Mouse (Mus musculus): ENCODE measurements around the gene BC053393.
"Not testable (repeated sequence)": the region's sequence is repeated elsewhere in the genome, so short reads cannot be mapped to it uniquely, and the experiment has no call there.

Gene BC053393

DNA sequence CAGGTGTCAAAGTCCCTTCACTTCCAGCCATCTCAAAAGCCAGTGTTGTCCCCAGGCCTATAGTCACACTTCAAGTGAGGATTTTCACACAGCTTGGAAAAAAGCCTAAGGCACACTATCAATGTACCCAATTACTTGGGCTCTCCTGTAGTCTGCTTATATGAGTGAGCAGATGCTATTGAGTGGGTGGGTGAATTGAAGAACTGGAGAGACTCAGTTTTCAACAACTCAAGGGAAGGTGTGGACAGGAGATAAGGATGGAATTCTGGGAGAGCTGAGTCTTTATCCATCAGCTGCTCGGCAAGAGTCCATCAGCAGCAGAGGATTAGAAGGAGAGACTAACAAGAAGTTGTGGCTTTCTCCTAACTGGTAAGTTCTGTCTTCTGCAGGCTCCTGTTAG, at the start of gene BC053393:
TSS of gene BC053393 (plus strand) at position 210 of the 400 bp plus-strand sequence.
- no peak for DNase-seq (ENCODE audit: low spot score in 2 of 2)

DNA sequence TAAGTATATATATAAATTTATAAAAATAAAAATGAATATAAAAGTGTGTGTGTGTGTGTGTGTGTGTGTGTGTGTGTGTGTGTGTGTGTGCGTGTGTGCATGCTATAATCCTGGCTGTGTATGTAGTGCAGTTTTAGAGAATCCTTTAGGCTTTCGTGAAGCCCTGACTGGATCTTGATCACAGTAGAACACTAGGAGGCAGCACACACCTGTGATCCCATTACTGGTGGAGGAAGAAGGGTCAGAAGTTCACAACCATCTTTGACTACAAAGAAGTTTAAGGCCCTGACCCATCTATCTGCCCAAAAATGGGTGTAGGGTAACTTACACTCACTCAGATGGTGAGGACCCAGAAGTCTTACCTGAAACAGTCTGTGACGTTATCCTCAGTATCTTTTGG, 48.6 kb upstream of the BC053393 start:
- no peak for DNase-seq (ENCODE audit: low spot score in 2 of 2)

DNA sequence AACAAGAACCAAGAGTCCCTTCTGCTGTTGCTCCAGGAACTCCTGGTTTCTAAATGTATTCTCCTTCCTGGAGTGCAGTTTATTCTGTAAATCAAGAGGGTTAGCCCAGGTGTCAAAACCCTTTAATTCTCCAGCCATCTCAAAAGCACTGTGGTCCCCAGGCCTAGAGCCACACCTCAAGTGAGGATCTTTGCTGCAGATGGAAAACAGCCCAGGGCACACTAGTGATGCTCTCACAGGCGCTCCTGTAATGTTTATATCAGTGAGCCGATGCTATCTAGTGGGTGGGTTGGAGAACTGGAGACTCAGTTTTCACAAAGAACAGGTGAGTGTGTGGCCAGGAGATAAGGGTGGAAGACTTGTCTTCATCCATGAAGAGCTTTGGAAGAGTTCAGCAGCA, 47.4 kb upstream of the BC053393 start, which contains the start of gene Gm12169:
TSS of gene Gm12169 (plus strand) at position 301 of the 400 bp plus-strand sequence.
- DNase-seq (ENCODE audit: low spot score in 2 of 2), result no peak

DNA sequence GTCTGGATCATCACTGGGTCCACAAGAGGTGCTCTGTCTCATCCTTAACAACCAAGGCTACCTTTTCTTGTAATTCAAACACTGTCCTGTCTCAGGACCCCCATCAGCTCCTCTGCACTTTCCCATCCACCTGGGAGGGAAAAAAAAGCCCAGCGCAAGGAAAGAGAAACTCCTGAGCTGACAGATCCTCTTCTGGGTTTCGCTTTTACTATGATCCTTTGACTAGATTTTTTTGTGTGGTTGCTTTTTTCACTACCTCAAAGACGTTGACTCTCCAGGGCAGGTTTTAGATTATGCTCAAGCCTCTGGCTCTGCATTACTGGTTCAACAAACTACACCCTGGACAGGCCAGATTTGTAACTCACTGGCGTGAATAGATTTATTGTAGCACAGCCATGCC, 41.2 kb upstream of the BC053393 start:
- DNase-seq (ENCODE audit: low spot score in 2 of 2), result no peak

DNA sequence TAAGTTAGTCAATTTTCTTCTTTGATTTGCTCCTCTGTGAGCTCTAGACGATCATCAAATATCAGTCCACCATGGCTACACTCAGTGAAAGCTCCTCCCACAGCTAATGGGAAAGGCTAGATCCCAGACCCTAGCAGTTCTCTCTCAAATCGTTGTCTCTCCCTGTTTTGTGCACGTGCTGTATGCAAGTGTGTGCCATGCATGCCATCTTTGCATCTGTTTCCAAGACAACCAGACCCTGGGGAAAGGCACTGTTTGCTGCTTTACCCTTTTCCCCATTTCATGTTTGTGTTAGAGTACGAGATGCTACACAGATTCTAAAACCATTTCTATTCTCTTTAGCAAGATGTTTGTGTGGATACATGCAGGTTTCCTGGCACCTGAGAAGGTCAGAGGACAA, 34.4 kb upstream of the BC053393 start:
- DNase-seq (ENCODE audit: low spot score in 2 of 2), result no peak

DNA sequence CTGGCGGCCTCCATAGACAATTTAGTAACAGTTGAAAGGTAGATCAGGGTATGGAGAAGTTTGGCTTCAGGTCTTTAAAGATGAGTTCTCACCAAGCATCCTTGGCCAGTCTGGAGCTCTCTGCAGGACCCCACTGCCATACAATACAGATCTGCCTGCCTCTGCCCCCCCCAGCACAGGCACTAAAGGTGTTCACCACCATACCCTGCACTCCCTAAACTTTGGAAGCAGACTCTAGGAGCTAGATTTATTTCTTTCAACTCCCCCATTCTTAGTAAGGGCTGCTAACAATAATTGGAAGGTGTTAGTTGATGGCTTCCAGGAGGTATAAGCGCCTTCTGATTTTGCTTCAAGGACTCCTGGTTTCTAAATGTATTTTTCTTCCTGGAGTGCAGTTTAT, 27.8 kb upstream of the BC053393 start:
- DNase-seq (ENCODE audit: low spot score in 2 of 2), result no peak

DNA sequence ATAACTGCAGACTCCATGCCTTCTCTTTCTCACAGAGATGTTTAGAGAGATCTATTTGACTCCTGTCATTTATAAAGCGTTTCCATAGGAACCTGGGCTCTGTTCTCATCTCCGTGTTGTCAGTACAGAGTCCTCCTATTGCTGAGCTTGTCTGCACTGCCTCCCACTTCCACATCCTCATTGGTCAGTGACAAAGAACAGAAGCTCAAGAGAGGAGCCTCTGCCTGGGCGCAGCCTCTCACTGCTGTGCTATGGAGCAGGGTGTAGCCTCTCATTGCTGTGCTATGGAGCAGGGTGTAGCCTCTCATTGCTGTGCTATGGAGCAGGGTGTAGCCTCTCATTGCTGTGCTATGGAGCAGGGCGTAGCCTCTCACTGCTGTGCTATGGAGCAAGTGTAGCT, 21.6 kb upstream of the BC053393 start:
- DNase-seq (ENCODE audit: low spot score in 2 of 2), result no peak

DNA sequence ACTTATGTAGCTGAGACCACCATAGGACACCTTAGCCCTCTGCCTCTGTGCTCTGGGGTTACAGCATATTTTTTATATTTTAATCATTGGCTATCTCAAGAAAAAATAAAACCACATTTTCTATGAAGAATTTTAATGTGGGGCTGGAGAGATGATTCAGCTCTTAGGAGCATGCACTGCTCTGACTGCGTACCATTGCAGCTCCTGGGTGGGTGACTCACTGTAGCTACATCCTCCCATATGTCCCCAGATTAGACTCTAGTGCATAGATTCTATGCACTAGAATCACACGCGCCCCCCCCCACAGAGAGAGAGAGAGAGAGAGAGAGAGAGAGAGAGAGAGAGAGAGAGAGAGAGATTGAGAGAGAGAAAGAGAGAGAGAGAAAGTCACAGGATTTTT, 18.6 kb upstream of the BC053393 start:
- DNase-seq (ENCODE audit: low spot score in 2 of 2), result no peak

DNA sequence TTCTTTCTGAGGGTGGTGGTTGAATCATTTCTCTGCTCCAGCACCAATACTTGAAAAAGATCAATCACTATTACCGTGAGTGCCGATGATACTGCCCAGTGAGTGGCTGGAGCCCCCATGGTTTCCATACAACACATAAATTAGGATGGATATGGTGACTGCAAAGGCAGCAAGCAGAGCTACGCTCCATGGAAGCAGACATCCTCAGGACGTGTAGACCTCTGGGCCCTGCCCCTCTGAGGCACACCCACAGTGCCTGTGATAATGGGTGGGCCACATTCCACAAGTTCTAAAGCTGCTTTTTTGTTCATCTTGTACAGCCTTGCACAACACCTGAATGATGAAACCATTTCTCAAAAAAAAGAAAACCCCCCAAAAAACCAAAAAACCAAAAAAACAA, 10.2 kb upstream of the BC053393 start:
- DNase-seq (ENCODE audit: low spot score in 2 of 2), result no peak

DNA sequence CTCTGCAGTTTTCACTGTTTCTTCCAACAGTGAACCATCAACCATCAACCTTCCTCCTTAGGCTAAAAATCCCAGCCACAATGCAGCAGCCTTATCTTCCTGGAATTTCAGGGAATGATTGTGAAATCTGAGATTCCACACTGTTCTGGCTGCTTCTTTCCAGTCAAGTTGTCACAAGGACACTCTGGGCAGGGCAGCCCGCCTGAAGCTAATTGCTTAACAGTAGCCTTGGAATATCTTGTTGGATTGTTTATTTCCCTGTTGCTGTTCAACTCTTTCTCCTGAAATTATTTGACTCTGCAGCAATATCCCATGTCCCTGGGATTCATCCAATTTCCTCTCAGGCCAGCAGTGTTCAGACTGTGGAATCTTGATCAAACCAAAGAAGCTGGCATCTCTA, 6.7 kb upstream of the BC053393 start:
- DNase-seq (ENCODE audit: low spot score in 2 of 2), result no peak

DNA sequence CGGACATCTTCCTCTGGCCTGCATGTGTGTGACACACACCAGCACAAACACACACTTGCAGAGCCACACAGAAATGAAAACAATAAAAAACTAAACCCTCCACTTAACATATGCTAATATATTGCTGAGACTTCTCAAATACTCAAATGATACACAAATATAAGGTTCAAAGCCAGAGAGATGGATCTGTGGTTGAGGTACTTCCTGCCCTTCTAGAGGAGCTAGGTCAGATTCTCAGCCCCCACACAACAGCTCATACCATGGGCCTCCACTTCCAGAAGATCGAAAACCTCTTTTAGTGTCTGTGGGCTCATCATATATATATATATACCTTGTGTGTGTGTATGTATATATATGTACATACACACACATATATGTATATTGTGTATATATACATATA, 5.4 kb upstream of the BC053393 start:
- DNase-seq (ENCODE audit: low spot score in 2 of 2), result no peak

DNA sequence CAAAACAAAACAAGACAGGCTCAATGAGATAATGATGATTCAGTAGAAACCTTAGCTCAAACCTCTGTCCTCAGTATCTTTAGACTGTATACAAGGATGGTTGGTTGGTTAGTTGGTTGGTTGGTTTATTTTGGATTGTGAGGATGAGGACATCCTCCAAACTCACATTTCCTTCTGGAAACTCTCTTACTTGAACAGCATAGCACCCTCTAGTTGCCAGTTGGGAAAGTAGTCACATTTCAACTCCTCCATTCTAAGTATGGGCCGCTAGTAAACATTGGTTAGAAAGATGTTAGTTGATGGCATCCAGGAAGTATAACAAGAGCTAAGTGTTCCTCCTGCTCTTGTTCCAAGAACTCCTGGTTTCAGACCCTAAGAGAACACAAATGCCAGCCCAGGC, 2.2 kb upstream of the BC053393 start:
- no peak for DNase-seq (ENCODE audit: low spot score in 2 of 2)

DNA sequence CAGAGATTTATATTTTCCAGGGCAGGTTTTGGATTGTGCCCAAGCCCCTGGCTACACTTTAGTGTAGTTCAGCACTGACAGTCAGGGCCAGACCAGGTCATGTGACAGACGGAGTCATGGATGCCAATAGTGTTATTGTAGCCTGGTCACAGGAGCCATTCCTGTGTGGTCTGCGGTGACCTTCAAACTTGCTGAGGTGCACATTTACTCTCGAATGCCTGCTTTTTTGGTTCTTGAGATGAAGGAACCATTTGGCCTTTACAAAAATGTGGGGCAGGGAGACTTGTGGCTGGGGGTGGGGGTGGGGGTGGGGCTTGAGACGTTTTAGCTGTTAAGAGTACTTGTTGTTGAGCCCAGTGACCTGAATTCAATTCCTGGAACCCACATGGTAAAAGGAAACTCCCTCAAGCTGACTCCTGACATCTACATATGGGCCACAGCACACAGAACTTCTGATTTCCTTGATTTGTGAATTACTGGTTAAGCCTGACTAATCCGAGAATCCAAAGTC, 7.5 kb downstream of the BC053393 start:
- no peak for DNase-seq (ENCODE audit: low spot score in 2 of 2)

DNA sequence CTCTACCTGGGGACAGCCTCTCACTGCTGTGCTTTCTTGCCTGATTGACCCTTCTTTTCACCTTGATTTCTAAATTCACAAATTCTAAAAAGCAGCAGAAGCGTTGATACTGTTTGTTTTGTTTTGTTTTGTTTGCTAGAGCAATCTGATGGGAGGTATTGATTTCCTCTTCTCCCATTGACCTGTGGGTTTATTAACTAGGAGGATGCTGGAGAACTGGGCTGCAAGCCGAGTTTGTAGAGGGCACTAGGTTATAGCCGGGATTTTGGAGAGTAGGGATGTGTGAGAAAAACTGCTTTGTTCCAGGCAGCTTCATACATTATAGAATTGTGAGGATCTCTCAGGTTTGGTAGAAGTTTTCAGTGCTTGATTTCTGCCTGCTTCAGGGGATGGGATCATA, 9.1 kb downstream of the BC053393 start:
- no peak for DNase-seq (ENCODE audit: low spot score in 2 of 2)

DNA sequence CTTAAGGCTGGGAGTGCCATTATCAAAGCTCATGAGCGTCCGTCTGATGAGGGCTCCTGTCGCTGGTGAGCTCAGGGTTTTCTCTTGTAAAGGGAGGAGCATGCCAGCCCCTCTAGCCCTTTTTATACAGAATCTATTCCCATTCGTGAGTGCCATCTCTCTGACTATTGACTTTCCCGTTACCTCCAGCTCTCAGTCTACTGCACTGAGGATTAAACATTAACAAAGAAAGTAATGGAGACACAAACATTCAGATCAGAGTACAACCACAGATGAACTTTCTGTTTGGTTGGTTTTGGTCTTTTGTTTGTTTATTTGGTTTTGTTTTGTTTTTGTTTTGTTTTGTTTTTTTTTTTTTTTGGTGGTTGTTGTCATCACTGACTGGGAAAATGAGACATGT, 11.4 kb downstream of the BC053393 start:
- no peak for DNase-seq (ENCODE audit: low spot score in 2 of 2)

DNA sequence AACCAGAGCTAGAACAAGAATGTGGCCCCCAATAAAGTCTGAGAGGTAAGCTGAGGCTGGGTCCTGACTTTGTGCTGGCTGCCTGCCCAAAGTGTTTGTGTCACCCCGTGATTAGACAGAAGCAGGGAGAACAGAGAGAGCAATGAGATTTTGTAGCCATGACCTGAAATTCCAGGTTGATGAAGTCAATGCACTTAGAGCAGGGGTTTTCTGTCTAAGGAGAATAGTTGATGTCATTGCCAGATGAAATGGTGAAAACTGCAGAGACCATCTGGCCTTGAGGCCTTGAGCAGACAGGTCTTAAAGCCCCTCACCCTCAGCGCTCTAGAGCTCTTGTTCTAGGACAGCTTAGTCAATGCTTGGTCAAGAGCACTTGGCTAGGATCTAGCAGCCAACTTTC, 21.1 kb downstream of the BC053393 start:
- DNase-seq (ENCODE audit: low spot score in 2 of 2), result no peak

DNA sequence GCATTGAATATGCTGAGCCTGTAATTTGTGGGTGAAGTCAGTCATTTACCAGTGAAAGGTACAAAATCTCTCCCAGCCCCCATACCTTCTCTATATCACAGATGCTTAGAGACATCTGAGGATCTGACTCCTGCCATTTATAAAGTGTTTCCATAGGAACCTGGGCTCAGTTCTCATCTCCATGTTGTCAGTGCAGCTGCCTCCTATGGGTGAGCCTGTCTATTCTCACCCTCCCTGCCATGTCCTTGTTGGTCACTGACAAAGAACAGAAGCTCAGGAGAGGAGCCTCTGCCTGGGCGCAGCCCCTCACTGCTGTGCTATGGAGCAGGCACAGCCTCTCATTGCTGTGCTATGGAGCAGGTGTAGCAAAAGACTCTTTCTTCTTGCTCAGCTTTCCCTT, 48.6 kb downstream of the BC053393 start:
- DNase-seq (ENCODE audit: low spot score in 2 of 2), result no peak

DNA sequence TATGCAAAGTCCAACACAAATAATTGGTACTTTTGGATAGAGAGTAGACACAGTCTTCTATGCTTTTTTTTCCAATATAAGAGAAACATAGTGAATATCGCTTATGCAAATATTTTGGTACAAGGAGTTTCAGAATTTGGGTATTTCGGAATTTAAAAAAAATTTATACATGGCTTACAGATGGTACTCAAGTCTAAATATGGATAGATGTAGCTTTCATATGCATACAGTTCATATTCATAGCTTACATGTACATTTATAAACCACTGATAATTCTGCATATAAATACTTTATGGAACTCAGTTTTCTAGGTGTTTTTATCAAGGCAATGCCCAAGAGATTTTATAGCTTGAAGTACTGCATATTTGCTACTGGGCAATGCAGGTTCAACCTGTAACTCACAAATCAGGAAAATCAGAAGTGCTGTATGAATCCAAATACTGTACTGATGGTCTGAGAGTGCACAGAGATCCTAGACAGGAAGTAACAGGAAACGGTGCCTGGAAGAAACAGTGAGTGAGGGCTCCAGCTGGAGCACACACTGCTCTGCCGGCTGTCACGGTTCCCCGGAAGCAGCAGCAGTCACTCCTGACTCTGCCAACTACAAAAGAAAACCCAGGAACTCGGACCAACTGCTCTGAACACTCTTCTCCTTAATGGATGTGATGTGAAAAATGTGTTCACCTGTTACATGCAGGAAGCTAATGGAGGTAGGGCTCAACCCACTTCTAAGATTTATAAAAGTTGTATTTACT, 49.3 kb downstream of the BC053393 start:
- DNase-seq (ENCODE audit: low spot score in 2 of 2), result no peak

DNA sequence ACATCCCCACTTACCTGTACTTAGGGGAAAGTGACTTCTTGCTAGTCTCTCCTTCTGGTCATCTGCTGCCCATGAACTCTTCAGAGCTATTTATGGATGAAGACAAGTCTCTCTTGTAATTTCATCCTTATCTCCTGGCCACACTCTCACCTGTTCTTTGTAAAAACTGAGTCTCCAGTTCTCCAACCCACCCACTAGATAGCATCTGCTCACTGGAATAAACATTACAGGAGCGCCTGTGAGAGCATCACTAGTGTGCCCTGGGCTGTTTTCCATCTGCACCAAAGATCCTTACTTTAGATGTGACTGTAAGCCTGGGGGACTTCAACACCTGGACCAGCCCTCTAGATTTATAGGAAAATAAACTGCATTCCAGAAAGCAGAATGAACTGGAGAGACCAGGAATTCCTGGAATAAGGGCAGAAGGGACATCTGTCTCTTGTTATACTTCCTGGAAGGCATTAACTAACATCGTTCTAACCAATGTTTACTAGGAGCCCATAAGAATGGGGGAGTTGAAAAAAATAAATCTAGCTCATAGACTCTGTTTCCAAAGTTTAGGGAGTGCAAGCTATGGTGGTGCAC, 58.0 kb downstream of the BC053393 start, which contains the start of gene Dppa1:
TSS of gene Dppa1 (minus strand) at position 51 of the 585 bp plus-strand sequence.
- no peak for DNase-seq (ENCODE audit: low spot score in 2 of 2)

DNA sequence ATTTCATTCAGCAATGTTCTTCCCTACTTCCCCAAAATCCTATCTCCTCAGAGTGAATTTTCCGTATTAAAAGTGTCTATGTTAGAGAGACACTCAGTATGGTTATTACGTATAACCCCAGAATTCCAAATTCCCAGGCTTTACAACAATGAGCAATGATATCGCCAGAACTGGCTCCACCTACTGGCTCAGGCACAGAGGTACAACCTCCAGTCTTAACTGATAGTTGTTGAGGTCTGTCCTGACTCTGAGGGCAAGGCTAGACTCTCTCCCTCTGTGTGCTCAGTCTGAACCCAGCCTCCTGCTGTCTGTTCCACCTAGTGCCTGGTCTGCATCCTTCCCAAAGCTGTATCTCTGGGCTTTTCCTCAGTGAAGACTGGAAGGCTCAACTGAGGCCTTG, 60.3 kb downstream of the BC053393 start:
- DNase-seq (ENCODE audit: low spot score in 2 of 2), result no peak

DNA sequence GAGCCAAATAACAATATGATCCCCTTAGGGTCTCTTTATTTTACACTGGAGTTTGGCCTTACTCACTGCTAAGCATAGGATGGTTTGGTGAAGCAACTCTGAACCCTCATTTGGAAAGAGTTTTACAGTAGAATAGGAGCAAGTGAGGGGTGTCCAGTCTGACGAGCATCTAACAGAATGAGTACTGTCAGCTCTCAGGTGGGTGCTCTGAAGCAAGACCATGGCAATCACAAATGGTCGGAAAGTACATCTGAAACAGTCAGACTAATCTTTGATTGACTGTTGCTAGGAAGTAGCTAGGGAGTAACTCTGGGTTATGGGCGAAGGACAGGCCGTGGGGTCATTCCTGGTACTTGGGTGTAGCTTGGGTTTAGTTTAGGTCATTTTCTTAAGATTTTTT, 64.2 kb downstream of the BC053393 start:
- DNase-seq (ENCODE audit: low spot score in 2 of 2), result not testable (repeated sequence)

DNA sequence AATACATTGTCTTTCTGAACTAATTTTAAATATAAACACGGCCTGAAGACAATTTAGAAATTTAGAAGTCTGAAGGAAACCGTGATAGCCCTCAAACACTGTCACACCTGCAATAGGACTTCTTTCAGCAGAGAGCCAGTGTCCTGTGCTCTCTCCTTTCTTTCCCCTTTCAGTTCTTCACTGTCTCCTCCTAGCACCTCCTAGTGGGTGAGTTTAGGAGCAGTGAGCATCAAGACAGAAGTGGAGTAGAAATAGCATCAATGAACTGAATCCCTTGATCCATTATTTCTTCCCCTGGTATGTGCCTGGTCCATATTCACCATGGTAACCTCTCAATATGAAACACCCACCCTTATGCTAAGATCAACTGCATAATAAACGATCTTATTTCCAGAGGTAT, 65.2 kb downstream of the BC053393 start:
- no peak for DNase-seq (ENCODE audit: low spot score in 2 of 2)

Measured in urinary bladder, postnatal 4 days (tissue).